Mouse (Mus musculus) embryonic facial prominence, embryonic 11.5 days (tissue): ENCODE measurements at regions not wholly inside any gene's neighbourhood (a gene's known extent, or its start where the extent isn't known, plus 50 kb on each side); places are given as distances from the start of the nearest gene placed in this dataset.
A peak's percentile ranks its signal among the peaks of the same experiment; 100 is the strongest.

Source experiments
- ATAC-seq: fragments of 200-750 bp; cut with Nextera tagmentation; replicated peaks from 2 replicates; pipeline ENCODE4 v1.8.0; 2017; ENCODE audit warnings: low read depth; ENCODE audit not compliant: insufficient number of reproducible peaks, low FRiP score, low TSS enrichment
- DNase-seq: peaks from one replicate; pipeline ENCODE4 v3.0.0-alpha.2; 2015; ENCODE audit warnings: low spot score
- H3K27ac ChIP-seq: fragments of 300-500 bp; sonication (generic); replicated peaks from 2 replicates; pipeline ENCODE4 v1.5.1; 2014; ENCODE audit warnings: mild to moderate bottlenecking, low read depth, low read length, control low read depth
- H3K27me3 ChIP-seq: fragments of 300-500 bp; sonication (generic); 2 replicates; pipeline ENCODE4 v1.6.1; 2014; ENCODE audit warnings: mild to moderate bottlenecking, low read length, moderate library complexity, mixed read lengths; ENCODE audit not compliant: control insufficient read depth, insufficient read depth
- H3K36me3 ChIP-seq: fragments of 300-500 bp; sonication (generic); replicated peaks from 2 replicates; pipeline ENCODE4 v1.6.1; 2014; ENCODE audit warnings: low read depth, mild to moderate bottlenecking, low read length, moderate library complexity, mixed read lengths; ENCODE audit not compliant: control insufficient read depth, insufficient read depth
- H3K4me1 ChIP-seq: fragments of 300-500 bp; sonication (generic); 2 replicates; pipeline ENCODE4 v1.6.1; 2014; ENCODE audit warnings: low read length, mixed read lengths; ENCODE audit not compliant: control insufficient read depth, insufficient read depth
- H3K4me2 ChIP-seq: fragments of 300-500 bp; sonication (generic); 2 replicates; pipeline ENCODE4 v1.6.1; 2014; ENCODE audit warnings: low read depth, mild to moderate bottlenecking, control low read depth, low read length, moderate library complexity
- H3K4me3 ChIP-seq: fragments of 300-500 bp; sonication (generic); 2 replicates; pipeline ENCODE4 v1.5.1; 2014; ENCODE audit warnings: low read depth, low read length, control low read depth
- H3K9ac ChIP-seq: fragments of 300-500 bp; sonication (generic); replicated peaks from 2 replicates; pipeline ENCODE4 v1.6.1; 2014; ENCODE audit warnings: mild to moderate bottlenecking, control low read depth, low read length
- H3K9me3 ChIP-seq: fragments of 300-500 bp; sonication (generic); replicated peaks from 2 replicates; pipeline ENCODE4 v1.6.1; 2016; ENCODE audit warnings: mild to moderate bottlenecking, low read length, inconsistent platforms, mixed read lengths; ENCODE audit not compliant: control insufficient read depth
- WGBS: fragments of 180-500 bp; shearing (Covaris S2); extraction: QIAGEN DNeasy Blood & Tissue Kit; methylation state at CpG from one replicate; pipeline ENCODE4 v1.1.7; 2014; 5-methylcytosine and 5-hydroxymethylcytosine counted together

DNA sequence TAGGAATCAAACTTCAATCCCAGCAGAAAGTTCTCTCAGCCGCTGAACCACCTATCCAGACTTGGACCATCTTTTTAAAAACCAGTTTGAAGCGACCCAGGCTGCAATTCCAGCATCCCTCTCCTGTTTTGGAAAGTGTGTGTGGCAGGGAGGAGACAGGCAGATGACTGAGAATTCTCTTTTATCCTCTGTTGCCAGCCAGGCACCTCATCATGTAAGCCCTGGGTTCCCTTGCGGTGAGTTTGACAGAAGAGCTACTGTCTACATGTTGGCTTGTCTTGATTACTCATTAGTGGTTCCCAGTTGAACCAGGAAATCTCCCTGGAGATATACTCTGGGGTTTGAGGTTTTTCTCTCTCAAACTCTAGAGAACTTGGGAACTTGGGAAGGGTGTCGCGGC lies 91.5 kb upstream of the Nrbf2 start:
- WGBS: 91% methylated on average over 5 of the region's 5 CpGs
- no peaks in the 10 kb centered on the region for H3K9me3 ChIP-seq
- H3K9ac ChIP-seq: no peak overlapping the region
- DNase-seq (no peak), ATAC-seq (no peak)
- H3K4me1 ChIP-seq: no peaks in the 10 kb centered on the region
- H3K36me3 ChIP-seq: no peaks in the 10 kb centered on the region
- no peak overlapping the region for H3K4me2 ChIP-seq
- H3K4me3 ChIP-seq: no peak overlapping the region
- no peaks in the 10 kb centered on the region for H3K27me3 ChIP-seq
- H3K27ac ChIP-seq: no peak overlapping the region

DNA sequence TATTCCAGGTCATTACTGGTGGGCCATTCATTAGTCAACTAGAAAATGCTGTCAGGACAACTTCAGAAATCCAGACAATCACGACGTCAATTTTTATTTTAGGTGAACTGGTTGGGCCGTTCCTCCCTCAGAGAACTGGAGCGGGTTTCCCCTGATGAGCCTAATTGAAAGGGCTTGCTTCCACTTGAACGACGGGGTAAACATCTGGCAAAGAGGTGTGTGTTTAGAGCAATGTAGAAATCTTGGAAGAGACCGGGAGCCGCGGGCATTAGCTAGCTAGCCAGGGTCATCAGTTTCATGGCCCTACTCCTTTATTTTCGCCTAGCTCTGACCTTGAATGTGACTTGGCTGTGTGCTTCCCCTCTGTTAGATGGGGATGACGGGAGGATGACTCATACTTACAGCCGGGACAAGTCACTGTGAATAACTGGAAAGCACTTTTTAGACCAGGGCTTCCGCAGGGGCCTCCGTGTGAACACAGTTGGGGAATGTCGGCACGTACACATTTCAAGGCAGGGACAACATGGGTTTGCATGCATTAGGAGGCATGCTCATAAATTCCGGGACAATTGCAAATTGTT lies 92.6 kb upstream of the Nrbf2 start:
- 64% methylated on average over 17 of the region's 17 CpGs for WGBS
- no peaks in the 10 kb centered on the region for H3K36me3 ChIP-seq
- H3K9me3 ChIP-seq: no peaks in the 10 kb centered on the region
- DNase-seq (peak; percentile 10), ATAC-seq (no peak)
- H3K9ac ChIP-seq: no peak overlapping the region
- no peaks in the 10 kb centered on the region for H3K27me3 ChIP-seq
- H3K4me3 ChIP-seq: no peak overlapping the region
- no peak overlapping the region for H3K4me2 ChIP-seq
- H3K4me1 ChIP-seq: no peaks in the 10 kb centered on the region
- H3K27ac ChIP-seq: no peak overlapping the region

DNA sequence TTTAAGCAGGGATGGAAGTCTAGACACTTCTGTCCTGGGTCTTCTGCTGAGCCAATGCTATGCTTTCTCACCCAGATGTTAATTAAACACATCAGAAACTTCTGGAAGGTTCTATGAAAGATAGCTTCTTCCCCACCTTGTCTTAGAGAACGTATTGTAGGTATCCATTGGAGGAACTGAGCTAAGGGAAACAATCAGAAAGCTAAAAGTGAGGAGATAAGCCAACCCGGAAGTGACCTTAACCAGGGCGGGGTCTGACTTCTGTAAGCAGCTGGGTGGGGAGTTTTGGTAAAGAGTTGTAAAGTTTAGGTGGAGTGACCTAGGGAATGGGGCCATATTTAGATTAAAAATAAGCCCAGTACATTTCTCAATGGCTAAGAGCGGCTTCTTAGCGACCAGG lies 95.1 kb upstream of the Nrbf2 start:
- H3K27ac ChIP-seq: no peak overlapping the region
- H3K4me1 ChIP-seq: no peaks in the 10 kb centered on the region
- DNase-seq: no peak
- H3K4me2 ChIP-seq: no peak overlapping the region
- H3K4me3 ChIP-seq: no peak overlapping the region
- H3K9ac ChIP-seq: no peak overlapping the region
- H3K36me3 ChIP-seq: no peaks in the 10 kb centered on the region
- WGBS: 89% methylated on average over 5 of the region's 5 CpGs
- no peaks in the 10 kb centered on the region for H3K27me3 ChIP-seq
- H3K9me3 ChIP-seq: no peaks in the 10 kb centered on the region
- no peak for ATAC-seq

DNA sequence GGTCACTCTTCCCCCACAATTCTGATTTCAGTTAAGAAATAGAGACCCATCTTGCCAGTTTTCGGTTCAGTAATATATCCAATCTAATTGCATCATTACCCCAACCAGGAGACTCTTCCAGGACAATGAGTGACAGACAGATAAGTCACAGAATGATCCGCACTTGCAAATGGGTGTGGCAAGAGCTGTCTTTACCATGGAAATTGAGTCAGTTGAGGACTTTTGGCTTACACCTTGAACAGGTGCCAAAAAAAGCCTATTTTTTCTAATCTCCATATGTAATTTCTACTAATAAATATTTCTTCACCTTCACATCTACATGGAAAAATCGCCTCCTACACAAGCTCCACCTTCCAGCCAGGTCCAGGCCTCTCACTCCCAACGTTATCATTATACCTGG lies 98.2 kb upstream of the Nrbf2 start:
- 84% methylated on average over 4 of the region's 4 CpGs for WGBS
- Histone ChIP-seq H3K9me3 (no peaks in the 10 kb centered on the region), H3K27ac (no peak overlapping the region), H3K36me3 (no peaks in the 10 kb centered on the region), H3K4me1 (no peaks in the 10 kb centered on the region), H3K9ac (no peak overlapping the region), H3K27me3 (no peaks in the 10 kb centered on the region), H3K4me2 (no peak overlapping the region), H3K4me3 (no peak overlapping the region)
- ATAC-seq (no peak), DNase-seq (no peak)

DNA sequence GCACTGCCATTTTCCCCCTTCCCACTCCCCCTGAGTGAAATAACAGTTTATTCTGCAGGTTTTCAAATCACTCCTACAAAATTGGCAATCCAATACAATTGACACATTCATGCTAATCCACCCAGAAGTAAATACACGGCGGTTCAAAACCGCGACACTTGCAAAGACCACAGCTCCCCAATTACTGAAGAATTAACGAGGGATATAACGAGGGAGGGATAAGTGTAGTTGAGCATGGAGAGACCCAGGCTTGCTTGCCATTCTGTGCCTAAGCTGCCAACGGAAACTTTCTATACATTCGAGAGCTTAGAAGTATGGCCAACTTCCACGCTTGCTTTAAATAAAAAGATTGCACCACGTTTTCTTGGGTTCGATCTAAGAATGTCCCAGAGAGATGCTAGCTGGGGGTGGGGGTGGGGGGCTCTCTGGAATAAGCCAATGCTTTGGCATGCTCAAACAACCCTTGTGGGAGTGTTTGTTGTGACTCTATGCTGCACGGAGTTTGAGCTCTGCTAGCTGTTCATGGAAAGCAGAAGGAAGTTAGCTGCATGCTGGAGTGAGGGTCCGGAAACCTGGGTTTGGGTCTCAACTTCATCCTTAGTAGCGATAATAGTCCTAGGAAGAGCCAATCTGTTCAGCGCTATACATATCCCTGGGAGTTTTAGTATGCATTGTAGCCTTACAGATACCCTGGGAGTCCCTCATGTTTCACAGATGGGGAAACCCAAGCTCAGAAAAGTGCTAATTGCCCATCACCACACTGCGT lies 98.9 kb upstream of the Nrbf2 start:
- no peak for ATAC-seq
- Histone ChIP-seq H3K36me3 (no peaks in the 10 kb centered on the region), H3K9me3 (no peaks in the 10 kb centered on the region), H3K9ac (no peak overlapping the region), H3K4me2 (no peak overlapping the region), H3K4me1 (no peaks in the 10 kb centered on the region), H3K27me3 (no peaks in the 10 kb centered on the region), H3K27ac (no peak overlapping the region), H3K4me3 (no peak overlapping the region)
- DNase-seq: no peak
- 84% methylated on average over 16 of the region's 16 CpGs for WGBS

DNA sequence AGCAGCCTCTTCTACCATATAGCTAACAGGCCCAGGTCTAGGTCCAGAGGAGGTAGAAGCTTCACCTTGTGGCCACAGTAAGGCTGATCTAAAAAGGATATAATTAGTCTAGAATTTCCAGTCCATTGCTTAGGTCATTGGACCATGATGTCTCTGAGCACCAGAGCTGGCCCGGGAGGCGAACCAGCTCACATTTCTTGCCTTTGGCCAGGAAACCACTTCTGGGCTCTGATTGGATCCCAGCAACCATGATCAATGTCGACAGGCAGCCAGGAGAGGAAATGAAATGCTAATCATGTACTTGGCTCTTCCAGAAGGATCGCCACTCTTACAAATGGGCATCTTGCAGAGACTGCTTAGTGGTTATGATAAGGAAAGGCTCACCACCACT lies 99.5 kb upstream of the Nrbf2 start:
- H3K4me3 ChIP-seq: no peak overlapping the region
- H3K36me3 ChIP-seq: no peaks in the 10 kb centered on the region
- no peak for DNase-seq
- H3K4me2 ChIP-seq: no peak overlapping the region
- no peak overlapping the region for H3K9ac ChIP-seq
- H3K27me3 ChIP-seq: no peaks in the 10 kb centered on the region
- 51% methylated on average over 4 of the region's 4 CpGs for WGBS
- H3K4me1 ChIP-seq: no peaks in the 10 kb centered on the region
- H3K27ac ChIP-seq: no peak overlapping the region
- H3K9me3 ChIP-seq: no peaks in the 10 kb centered on the region
- no peak for ATAC-seq

DNA sequence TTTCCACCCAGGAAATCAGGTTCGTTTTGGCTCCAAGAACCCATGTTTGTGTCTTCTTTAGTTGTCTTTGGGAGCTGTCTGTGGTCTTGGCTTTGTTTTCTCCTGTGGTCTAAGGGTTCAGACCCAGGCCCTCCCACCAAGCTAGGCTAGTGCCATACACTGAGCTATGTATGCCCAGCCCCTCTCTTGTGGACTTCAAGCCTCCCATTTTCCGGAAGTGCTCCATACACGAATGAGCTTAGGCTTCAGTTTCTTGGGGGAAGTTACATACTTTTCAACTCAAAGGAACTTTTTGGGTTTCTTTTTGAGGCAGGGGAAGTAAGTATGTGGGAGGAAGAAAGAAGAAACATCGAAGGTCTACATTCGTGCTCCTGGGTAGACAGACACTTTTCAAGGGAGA lies 100.9 kb upstream of the Nrbf2 start:
- Histone ChIP-seq H3K4me1 (no peaks in the 10 kb centered on the region), H3K4me2 (no peak overlapping the region), H3K36me3 (no peaks in the 10 kb centered on the region), H3K27me3 (no peaks in the 10 kb centered on the region), H3K4me3 (no peak overlapping the region), H3K9me3 (no peaks in the 10 kb centered on the region), H3K27ac (no peak overlapping the region), H3K9ac (no peak overlapping the region)
- DNase-seq: no peak
- no peak for ATAC-seq
- 85% methylated on average over 5 of the region's 5 CpGs for WGBS

DNA sequence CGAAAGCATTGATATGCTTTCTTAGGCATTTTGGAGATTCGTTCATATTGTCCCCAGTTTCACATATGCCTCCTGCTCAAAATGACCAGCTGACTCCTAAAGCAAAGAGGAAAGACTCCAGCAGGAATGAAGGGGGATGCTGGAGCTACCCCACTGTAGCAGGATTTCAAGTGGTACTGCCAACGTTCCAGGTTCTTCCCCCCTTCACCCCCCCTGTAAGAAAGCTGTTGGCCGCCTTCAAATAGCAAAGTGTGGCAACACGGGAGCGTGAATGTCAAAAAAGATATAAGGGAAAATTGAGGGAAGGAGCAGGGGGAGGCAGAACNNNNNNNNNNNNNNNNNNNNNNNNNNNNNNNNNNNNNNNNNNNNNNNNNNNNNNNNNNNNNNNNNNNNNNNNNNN lies 103.7 kb upstream of the Nrbf2 start:
- no peaks in the 10 kb centered on the region for H3K4me1 ChIP-seq
- no peak overlapping the region for H3K9ac ChIP-seq
- H3K27ac ChIP-seq: no peak overlapping the region
- 76% methylated on average over 4 of the region's 6 CpGs for WGBS
- ATAC-seq (no peak), DNase-seq (no peak)
- no peaks in the 10 kb centered on the region for H3K9me3 ChIP-seq
- H3K4me3 ChIP-seq: no peak overlapping the region
- H3K27me3 ChIP-seq: no peaks in the 10 kb centered on the region
- no peaks in the 10 kb centered on the region for H3K36me3 ChIP-seq
- no peak overlapping the region for H3K4me2 ChIP-seq
